Comparison of ENCODE assay signal across 8 mouse cellular contexts in the genomic region with DNA sequence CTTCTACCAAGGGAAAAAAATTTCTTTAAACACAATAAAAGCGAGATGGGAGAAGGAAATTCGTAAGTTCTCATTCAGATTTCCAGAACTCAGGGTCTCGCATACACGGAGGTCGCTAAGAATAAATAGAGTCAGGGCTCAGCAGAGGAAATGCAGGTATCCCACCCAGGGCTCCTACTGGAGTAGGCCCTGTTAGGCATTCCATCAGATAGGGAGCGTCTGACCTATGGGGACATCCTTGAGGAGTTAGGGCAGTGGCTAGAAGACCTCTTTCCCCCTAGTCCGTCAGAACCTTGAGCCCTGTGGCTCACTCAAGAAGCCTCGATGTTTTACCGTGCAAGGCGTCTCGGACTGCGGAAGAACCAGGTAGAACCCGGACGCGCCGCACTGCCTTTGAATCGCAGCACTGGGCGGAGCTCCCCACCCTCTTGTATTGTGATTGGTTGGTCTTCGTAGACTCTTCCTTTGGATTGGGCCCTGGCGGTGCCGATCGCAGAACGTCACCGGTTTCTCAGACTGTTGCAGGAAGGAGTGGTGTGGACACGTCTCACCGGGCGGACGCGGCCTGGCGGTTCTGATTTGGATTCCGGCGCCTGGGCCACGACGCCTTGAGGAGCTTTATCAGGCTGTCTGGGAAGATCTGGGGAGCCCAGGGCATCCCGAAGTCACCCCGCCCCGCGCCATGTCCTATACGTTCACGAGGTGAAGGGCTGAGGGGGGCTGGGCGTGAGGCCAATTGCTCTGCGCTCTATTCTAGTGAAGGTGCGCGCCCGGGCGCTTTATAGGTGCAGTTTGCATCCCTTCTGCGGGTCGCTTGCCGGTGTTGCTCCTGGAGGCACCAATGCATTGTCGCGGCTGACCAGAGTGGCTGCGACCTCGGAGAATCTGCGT. TPM values are rescaled to one million over a fixed set of nuclear protein-coding genes. Genes with fewer than 3 reads are reported as not detected.
DNase-seq lines count a peak whose midpoint lies in the region; ATAC-seq and TF ChIP-seq lines count a peak whose summit lies in the region.

Gene Hltf, plus strand, starts transcription at position 506 of the 891 bp plus-strand sequence.

- WGBS in hindbrain, postnatal 0 days = under 1% methylated on average over 53 of the region's 54 CpGs

- H3K9me3 ChIP-seq in hindbrain, postnatal 0 days (ENCODE audit: low read length) = no peaks in the 10 kb centered on the region

- peak; percentile 100 for ATAC-seq in common myeloid progenitor, adult 5-6 weeks (replicated peaks; ENCODE audit: low read depth, poor library complexity, severe bottlenecking)
- ATAC-seq in hindbrain, postnatal 0 days = peak; percentile 100
- ATAC-seq in megakaryocyte, adult 5-6 weeks (ENCODE audit: poor library complexity, severe bottlenecking) = peak; percentile 100

- H3K4me3 ChIP-seq in gastrocnemius, adult 2 months = peak within 1 kb of the TSS; percentile 99
- peak within 1 kb of the TSS; percentile 88 for H3K4me3 ChIP-seq in hindbrain, postnatal 0 days (ENCODE audit: low read length)
- peak within 1 kb of the TSS; percentile 79 for H3K4me3 ChIP-seq in left cerebral cortex, adult 2 months

- no peak for TF ChIP-seq CTCF in gastrocnemius, adult 2 months (IDR thresholded peaks at IDR 0.05)
- TF ChIP-seq CTCF in hindbrain, postnatal 0 days (IDR thresholded peaks at IDR 0.05; ENCODE audit: low read depth) = no peak
- TF ChIP-seq CTCF in left cerebral cortex, adult 2 months (IDR thresholded peaks at IDR 0.05) = no peak

- intact Hi-C loops in gastrocnemius, adult 2 months (cut with DNase I) = loop anchor here (1.0 kb wide), 1 partner anchor 22 kb away; the partner anchor contains the start of gene Hps3
- intact Hi-C loops in left cerebral cortex, adult 2 months (cut with DNase I) = loop anchor here (1.0 kb wide), 1 partner anchor 22 kb away; the partner anchor contains the start of gene Hps3

- H3K36me3 ChIP-seq in hindbrain, postnatal 0 days (ENCODE audit: insufficient read depth, low read length) = no peaks in the 10 kb centered on the region

- DNase-seq in ZHBTc4 (ENCODE audit: low read depth, low spot score) = peak; percentile 97
- peak; percentile 94 for DNase-seq in gastrocnemius, adult 2 months
- DNase-seq in hindbrain, postnatal 0 days (ENCODE audit: low spot score) = peak; percentile 96
- DNase-seq in left cerebral cortex, adult 2 months (ENCODE audit: extremely low spot score in 1 of 2, low spot score in 2 of 2) = peak; percentile 92 to 93
- peak; percentile 94 to 97 for DNase-seq in right cerebral cortex, adult 2 months (ENCODE audit: low spot score in 2 of 2)
- DNase-seq in urinary bladder, postnatal 14 days (ENCODE audit: low spot score) = peak; percentile 93

- H3K27ac ChIP-seq in gastrocnemius, adult 2 months = peak within 1 kb of the TSS; percentile 91
- H3K27ac ChIP-seq in hindbrain, postnatal 0 days = peak within 1 kb of the TSS; percentile 84; the same call in 1 of the 2 replicates
- peak within 1 kb of the TSS; percentile 86 for H3K27ac ChIP-seq in left cerebral cortex, adult 2 months

- H3K4me2 ChIP-seq in hindbrain, postnatal 0 days (ENCODE audit: low read depth, low read length) = peak within 1 kb of the TSS; percentile 69

- no peaks in the 10 kb centered on the region for H3K4me1 ChIP-seq in hindbrain, postnatal 0 days (ENCODE audit: insufficient read depth, low read length)

- H3K9ac ChIP-seq in hindbrain, postnatal 0 days (replicated peaks; ENCODE audit: low read length) = peak within 1 kb of the TSS; percentile 71

- no peaks in the 10 kb centered on the region for H3K27me3 ChIP-seq in hindbrain, postnatal 0 days (ENCODE audit: insufficient read depth, low read length)

RNA-seq across cellular contexts. Expression of gene Hltf, which starts in this region (rescaled TPM):
- total RNA-seq in common myeloid progenitor, adult 5-6 weeks (2017) = 39.1 and 44.2 TPM in 2 replicates
- 1 to 10 TPM; 2.7 to 4.4 TPM for total RNA-seq in gastrocnemius, adult 2 months (2021)
- 4.3 and 6.3 TPM in 2 replicates for total RNA-seq in hindbrain, postnatal 0 days (2014; rRNA removed)
- polyA plus RNA-seq in hindbrain, postnatal 0 days (2015; fragmentation: Nextera tagmentation; extraction: Ambion mirVana) = 7.4 and 9.1 TPM in 2 replicates
- total RNA-seq in left cerebral cortex, adult 2 months (2021) = 10 to 100 TPM; 23.7 to 24.0 TPM
- 57.8 and 70.3 TPM in 2 replicates for total RNA-seq in megakaryocyte, adult 5-6 weeks (2015)
- 51.8 and 58.5 TPM in 2 replicates for total RNA-seq in megakaryocyte, adult 5-6 weeks (2017)

Comparison
In these comparisons a context has a peak if more than half of its experiments do, and no peak if none do; other contexts are left out.
1. Peak in every context shown above with its lines: DNase-seq, ATAC-seq, H3K4me3 ChIP-seq and H3K27ac ChIP-seq.